Mouse (Mus musculus) layer of hippocampus, postnatal 25 days (tissue): ENCODE results near the gene Kcnh2. TPM values are rescaled to one million over a fixed set of nuclear protein-coding genes. Genes with fewer than 3 reads are reported as not detected.

Experiments used
- DNase-seq, 2 experiments: peaks; one replicate each; pipeline ENCODE4 v3.0.0; 2022; ENCODE audit warnings: mixed read lengths in 2 of 2, low spot score in 1 of 2; ENCODE audit errors: extremely low spot score in 1 of 2
- total RNA-seq, 2 experiments: library from RNA; stranded (reverse); gene quantifications; 2 replicates each; pipeline ENCODE4 v1.2.3; 2021

Kcnh2 gene
- total RNA-seq, 2 experiments from 2014 or later: 20.1 to 21.9 TPM

DNA sequence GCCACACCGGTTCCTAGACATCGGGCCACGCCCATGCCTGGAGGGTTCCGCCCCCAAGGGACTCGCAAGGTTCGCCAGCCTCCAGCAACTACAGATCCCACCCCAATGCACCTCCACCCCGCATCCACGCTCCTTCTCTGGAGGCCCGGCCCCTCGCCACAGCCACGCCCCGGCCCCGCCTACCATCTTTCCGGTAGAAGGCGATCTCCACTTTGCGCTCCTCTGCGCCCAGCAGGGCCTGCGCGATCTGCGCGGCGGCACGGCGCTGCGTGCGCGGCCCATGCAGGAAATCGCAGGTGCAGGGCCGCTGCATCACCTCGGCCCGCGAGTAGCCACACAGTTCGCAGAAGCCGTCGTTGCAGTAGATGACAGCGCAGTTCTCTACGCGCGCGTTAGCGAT, 3.3 kb downstream of the Kcnh2 start:
- peak; percentile 43 to 58 for DNase-seq

- DNase-seq: no peak
Measured at GRCm38 (mm10) chr5:24347186-24347875, 4.1 kb downstream of the Kcnh2 start.

- no peak for DNase-seq
Measured at GRCm38 (mm10) chr5:24346313-24346712, 5.1 kb downstream of the Kcnh2 start.

GRCm38 (mm10) chr5:24344477-24345051, 6.8 kb downstream of the Kcnh2 start:
- no peak for DNase-seq

GRCm38 (mm10) chr5:24343977-24344436, 7.4 kb downstream of the Kcnh2 start:
- no peak for DNase-seq

DNA sequence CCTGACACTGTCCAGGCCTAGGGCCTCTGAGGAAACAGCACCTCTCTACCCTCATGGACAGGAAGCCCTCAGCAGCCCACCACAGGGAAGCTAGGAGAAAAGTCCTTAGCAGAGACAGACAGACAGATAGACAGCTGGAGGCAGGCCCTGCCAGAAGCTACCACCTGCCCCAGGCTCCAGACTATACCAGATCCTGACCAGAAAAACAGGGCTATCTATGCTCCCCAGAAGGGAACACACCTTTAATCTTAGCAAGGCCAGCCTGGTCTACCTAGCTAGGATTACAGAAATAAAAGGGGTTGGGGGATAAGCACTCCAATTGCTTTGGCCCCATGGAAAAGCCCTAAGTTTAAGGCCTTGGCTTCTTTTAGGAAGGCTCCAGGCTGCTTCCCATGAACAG, 8.0 kb downstream of the Kcnh2 start:
- no peak for DNase-seq

GRCm38 (mm10) chr5:24342966-24343365, 8.4 kb downstream of the Kcnh2 start:
- DNase-seq: no peak

- DNase-seq: no peak
Measured at GRCm38 (mm10) chr5:24342205-24342963, 9.0 kb downstream of the Kcnh2 start.

DNA sequence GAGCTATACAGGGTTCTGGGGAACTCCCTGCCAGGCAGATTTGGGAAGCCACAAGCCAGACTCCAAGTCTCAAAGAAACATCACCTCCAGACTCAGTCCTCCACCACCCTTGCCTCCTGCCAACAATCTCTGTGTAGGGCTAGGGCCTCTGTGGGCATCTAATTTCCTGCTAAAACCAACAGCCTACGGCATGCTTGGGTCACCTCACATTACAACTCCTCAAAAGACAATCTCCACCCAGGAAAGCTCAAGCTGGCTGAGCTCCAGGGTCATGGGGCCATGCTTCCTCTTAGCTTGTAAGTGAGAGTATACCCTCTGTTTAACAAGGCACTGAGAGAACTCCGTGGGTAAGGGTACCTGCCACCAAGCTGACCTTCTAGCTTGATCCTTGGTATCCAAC, 13.6 kb downstream of the Kcnh2 start:
- DNase-seq: no peak

DNA sequence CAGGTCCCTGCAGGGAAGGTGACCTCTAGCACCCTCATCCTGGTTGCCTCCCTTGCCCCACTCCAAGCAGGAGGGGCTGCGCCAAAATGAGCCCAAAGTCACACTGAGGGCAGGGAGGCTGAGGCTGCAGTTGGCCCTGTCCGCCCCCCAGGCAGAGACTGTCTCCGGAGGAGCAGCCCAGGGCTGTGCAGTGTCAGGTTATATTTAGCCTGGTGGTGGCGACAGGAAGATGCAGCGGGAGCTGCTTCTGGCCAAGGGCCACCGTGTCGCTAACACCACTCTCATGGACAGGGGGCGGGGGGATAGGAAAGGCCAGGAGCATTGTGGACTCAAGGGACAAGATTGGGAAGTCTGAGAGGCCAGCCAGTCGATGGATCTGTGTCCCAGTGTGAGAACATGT, 14.0 kb downstream of the Kcnh2 start:
- no peak for DNase-seq

DNA sequence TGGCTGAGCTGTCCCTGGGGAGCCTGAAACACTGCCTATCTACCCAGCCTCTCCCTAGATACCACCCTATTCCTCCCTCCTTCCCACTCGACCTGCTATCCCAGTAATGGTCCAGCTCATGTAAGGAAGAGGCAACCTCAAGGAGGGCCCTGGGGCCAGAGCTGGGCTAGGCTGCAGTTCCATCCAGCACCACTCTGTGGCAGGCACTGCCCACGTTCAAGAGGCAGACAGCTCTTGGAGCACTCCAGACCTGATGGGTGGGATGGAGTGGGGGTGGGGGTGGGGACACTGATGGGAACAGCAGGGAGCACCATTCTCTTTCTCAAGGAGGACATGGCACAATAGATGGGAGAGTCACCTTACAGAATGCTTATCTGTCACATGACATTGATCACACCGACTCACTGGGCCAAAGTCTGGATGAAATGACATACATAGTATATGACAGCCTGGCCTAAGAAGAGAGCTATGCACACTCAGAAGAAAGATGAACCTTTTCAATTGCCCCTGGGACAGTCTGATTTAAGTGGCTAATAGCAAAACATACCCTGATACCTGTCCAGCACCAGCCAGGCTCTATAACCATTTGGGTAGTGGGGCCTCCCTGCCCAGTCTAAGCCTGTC, 15.4 kb downstream of the Kcnh2 start:
- peak in 1 of 2 experiments; percentile 59 for DNase-seq

DNA sequence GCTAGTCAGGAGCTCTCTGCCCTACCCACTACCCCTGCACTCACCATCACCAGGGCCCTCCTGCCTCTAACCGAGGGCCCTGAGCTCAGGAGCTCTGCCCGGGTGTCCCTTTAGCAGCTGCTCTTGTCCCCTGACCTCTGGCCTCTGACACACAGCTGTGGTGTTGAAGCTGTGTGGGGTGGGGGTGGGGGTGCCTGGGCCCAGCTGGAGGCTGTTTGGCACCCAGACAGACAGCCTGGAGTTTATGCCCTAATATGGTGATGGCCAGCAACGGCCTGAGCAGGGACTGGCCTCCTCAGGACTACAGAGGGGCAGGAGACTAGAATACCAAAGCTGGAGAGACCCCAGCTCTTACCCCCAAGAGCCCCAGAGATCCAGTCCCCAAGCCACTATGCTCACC, 16.7 kb downstream of the Kcnh2 start:
- DNase-seq: no peak

GRCm38 (mm10) chr5:24332401-24332800, 19.0 kb downstream of the Kcnh2 start:
- DNase-seq: no peak

GRCm38 (mm10) chr5:24329965-24330298, 21.5 kb downstream of the Kcnh2 start:
- no peak for DNase-seq

- no peak for DNase-seq
Measured at GRCm38 (mm10) chr5:24329212-24329964, 22.0 kb downstream of the Kcnh2 start.

DNA sequence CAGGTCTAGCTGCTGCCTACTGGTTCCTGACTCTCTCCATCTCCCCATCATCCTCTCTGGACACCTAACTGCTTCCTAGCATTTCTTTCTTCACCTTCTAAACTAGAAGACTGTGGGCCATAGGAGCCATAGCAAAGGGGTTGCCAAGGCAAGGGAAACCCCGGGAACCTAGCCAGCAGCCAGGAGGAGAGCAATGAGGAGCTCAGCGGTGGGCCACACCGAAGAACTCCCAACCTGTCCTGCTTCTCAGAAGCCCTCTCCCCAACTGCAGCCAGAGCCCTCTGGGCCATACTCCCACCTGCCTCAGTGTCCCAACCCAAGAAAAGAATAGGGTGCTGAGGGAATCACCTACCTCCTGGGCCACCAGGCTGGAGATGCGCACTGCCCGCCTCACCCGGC, 22.6 kb downstream of the Kcnh2 start:
- no peak for DNase-seq

GRCm38 (mm10) chr5:24326842-24327417, 24.5 kb downstream of the Kcnh2 start:
- DNase-seq: no peak

DNA sequence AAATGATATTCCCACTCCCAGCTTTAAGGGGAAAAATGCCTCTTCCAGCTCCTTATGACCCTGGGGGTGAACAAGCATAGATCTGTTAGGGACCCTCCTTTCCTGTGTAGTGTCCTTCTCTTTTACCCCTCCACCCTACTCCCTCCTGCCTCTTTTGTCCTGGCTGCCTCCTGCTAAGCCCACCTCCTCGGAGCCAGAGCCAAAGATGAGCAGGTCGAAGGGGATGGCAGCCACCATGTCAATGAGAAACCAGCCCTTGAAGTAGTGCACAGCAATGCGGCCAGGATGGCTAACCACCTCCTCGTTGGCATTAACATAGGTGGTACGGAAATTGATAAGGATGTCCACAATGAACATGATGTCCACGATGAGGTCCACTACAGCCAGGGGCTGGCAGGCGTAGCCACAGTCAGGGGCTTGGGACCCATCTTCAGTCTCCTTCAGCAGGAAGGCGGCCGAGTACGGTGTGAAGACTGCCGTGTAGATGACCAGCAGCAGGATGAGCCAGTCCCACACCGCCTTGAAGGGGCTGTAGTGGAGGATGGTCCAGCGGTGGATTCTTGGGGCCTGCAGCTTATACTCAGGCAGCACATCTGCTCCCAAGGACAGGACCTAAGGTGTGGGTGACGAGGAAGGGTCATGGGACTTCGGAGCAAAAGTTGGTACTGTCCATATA, 25.1 kb downstream of the Kcnh2 start:
- no peak for DNase-seq

GRCm38 (mm10) chr5:24325251-24325650, 26.2 kb downstream of the Kcnh2 start:
- no peak for DNase-seq
